Mouse (Mus musculus): ENCODE results near the gene Cnnm2. TPM values are rescaled to one million over a fixed set of nuclear protein-coding genes. Genes with fewer than 3 reads are reported as not detected.

Gene Cnnm2
- total RNA-seq (2014; rRNA removed) (4.4 and 5.3 TPM in 2 replicates), polyA plus RNA-seq (2012; rRNA removed) (6.3 and 7.1 TPM in 2 replicates)

DNA sequence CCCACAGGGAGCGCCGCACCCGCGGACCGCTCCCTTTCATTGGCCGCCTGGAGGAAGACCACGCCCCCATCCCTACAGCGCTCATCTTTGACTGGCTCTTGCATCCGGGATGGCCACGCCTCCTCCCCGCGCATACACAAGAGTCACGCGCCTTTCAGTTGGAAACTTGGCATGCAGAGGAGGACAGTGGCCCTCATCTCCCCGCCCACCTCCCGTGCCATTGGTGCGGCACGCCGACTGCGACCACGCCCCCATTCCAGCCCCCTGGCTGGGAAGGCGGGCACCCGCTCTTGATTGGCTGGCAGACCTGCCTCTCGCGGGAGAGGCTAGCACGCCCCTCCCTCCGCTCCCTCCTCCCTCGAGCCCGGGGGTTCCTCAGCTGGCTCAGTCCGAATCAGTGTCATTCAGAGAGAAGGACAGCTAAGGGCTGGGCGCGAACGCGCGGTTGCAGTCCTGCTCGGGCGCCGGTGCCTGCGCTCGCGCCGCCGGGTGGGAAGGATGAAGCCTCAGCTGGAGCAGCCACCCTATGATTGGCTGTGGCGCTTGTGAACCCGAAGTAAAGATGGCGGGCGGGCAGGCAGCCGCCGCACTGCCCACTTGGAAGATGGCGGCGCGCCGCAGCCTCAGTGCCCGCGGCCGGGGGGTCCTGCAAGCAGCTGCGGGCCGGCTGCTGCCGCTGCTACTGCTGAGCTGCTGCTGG, at the start of gene Cnnm2:
Gene Cnnm2 (plus strand): TSS at position 350 of the 700 bp plus-strand sequence.
- Histone ChIP-seq H3K27ac (replicated peaks; ENCODE audit: insufficient read depth, low read depth, low read length) (peak within 1 kb of the TSS; percentile 66), H3K27me3 (ENCODE audit: control insufficient read depth, insufficient read depth, low read length) (no peaks in the 10 kb centered on the region), H3K9ac (ENCODE audit: low read depth, low read length) (peak within 1 kb of the TSS; percentile 85), H3K36me3 (ENCODE audit: control insufficient read depth, insufficient read depth, low read length) (no peaks in the 10 kb centered on the region), H3K4me1 (ENCODE audit: control insufficient read depth, insufficient read depth, low read length) (peaks cover 7% of the 10 kb centered on the region; the same call in 1 of the 2 replicates), H3K79me2 (ENCODE audit: control insufficient read depth, insufficient read depth, low read length) (peaks cover 4% of the 10 kb centered on the region; the same call in 1 of the 2 replicates), H3K4me3 (ENCODE audit: insufficient read depth, low read depth, low read length) (peak within 1 kb of the TSS; percentile 85)
- no peak for TF ChIP-seq CTCF (IDR thresholded peaks at IDR 0.05; ENCODE audit: low read depth, low read length)
- peak; percentile 71; the same call in 1 of the 2 replicates for TF ChIP-seq POLR2A (IDR thresholded peaks at IDR 0.05; ENCODE audit: extremely low read depth, insufficient read depth, low read length)
- DNase-seq (ENCODE audit: extremely low read depth, low read depth, low spot score), result peak; percentile 97
- WGBS, result under 1% methylated on average over 59 of the region's 59 CpGs

DNA sequence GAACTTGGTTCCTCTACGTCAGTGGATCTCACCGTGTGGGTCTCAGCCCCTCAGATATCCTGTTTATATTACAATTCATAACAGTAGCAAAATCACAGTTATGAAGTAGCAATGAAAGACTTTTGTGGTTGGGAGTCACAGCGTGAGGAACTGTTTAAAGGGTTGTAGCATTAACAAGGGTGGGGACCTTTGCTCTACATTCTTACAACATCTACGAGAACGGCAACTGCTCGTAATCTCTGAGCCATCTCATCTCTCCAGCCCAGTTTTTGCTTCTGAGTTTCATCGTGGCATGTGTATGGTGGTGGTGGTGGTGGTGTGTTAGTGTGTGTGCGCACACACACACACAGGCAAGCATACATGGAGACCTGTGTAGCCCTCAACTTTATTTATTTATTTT, 47.2 kb upstream of the Cnnm2 start:
- peaks cover 31% of the 10 kb centered on the region for H3K36me3 ChIP-seq (ENCODE audit: control insufficient read depth, insufficient read depth, low read length)
- DNase-seq (ENCODE audit: extremely low read depth, low read depth, low spot score), result peak; percentile 65
- 52% methylated on average over 8 of the region's 8 CpGs for WGBS
- H3K27ac ChIP-seq (replicated peaks; ENCODE audit: insufficient read depth, low read depth, low read length), result 0 out of 2 replicates have a peak overlapping the region, but pooled peaks have one; percentile 8
- peaks cover 6% of the 10 kb centered on the region; the same call in 1 of the 2 replicates for H3K4me1 ChIP-seq (ENCODE audit: control insufficient read depth, insufficient read depth, low read length)
- no peak overlapping the region for H3K4me3 ChIP-seq (ENCODE audit: insufficient read depth, low read depth, low read length)
- no peaks in the 10 kb centered on the region for H3K79me2 ChIP-seq (ENCODE audit: control insufficient read depth, insufficient read depth, low read length)
- H3K27me3 ChIP-seq (ENCODE audit: control insufficient read depth, insufficient read depth, low read length), result no peaks in the 10 kb centered on the region
- TF ChIP-seq CTCF (IDR thresholded peaks at IDR 0.05; ENCODE audit: low read depth, low read length), result no peak
- no peak overlapping the region for H3K9ac ChIP-seq (ENCODE audit: low read depth, low read length)

DNA sequence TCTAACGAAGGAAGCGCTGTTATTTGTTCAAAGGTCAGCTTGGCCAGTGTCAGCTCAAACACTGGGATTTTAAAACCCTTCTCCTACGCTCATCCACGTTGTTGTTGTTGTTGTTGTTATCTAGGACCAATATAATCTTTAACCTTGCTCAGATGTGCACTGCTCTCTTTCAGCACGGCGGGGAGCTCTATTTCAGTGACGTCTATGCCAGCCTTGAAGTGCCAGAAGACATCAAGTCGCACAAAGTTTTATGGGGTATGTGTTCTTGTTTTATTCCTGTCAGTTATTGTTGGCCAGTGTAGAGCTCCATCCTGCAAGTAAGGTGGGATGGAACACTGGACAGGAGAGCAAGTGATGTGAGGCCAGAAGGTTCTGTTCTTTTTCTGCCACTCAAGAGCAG, 46.4 kb upstream of the Cnnm2 start:
- Histone ChIP-seq H3K36me3 (ENCODE audit: control insufficient read depth, insufficient read depth, low read length) (peaks cover 33% of the 10 kb centered on the region), H3K9ac (ENCODE audit: low read depth, low read length) (no peak overlapping the region), H3K4me1 (ENCODE audit: control insufficient read depth, insufficient read depth, low read length) (peaks cover 6% of the 10 kb centered on the region; the same call in 1 of the 2 replicates), H3K4me3 (ENCODE audit: insufficient read depth, low read depth, low read length) (no peak overlapping the region), H3K27ac (replicated peaks; ENCODE audit: insufficient read depth, low read depth, low read length) (no peak overlapping the region), H3K27me3 (ENCODE audit: control insufficient read depth, insufficient read depth, low read length) (no peaks in the 10 kb centered on the region), H3K79me2 (ENCODE audit: control insufficient read depth, insufficient read depth, low read length) (no peaks in the 10 kb centered on the region)
- TF ChIP-seq POLR2A (IDR thresholded peaks at IDR 0.05; ENCODE audit: extremely low read depth, insufficient read depth, low read length) (no peak), CTCF (IDR thresholded peaks at IDR 0.05; ENCODE audit: low read depth, low read length) (no peak)
- no peak for DNase-seq (ENCODE audit: extremely low read depth, low read depth, low spot score)
- 54% methylated on average over 8 of the region's 8 CpGs for whole genome bisulfite sequencing

DNA sequence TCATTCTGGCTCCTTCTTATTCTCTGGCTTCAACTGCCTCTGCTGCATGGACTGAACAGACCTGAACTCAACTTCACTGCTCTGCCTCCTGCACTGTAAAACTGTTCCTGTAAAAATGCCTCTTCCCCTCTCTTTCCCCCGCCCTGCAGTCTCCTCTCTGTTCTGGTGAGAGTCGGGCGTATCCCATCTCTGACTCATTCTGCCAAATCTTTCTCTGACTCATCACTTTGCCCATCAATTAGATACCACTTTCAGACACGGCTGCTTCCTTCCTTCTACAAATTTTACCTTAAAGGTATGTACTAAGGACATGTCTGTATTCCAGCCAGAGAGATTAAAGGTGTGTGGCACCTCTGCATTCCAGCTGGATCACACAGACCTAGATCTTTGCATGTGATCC, 43.2 kb upstream of the Cnnm2 start:
- no peak for TF ChIP-seq POLR2A (IDR thresholded peaks at IDR 0.05; ENCODE audit: extremely low read depth, insufficient read depth, low read length)
- TF ChIP-seq CTCF (IDR thresholded peaks at IDR 0.05; ENCODE audit: low read depth, low read length), result no peak
- DNase-seq (ENCODE audit: extremely low read depth, low read depth, low spot score), result no peak

DNA sequence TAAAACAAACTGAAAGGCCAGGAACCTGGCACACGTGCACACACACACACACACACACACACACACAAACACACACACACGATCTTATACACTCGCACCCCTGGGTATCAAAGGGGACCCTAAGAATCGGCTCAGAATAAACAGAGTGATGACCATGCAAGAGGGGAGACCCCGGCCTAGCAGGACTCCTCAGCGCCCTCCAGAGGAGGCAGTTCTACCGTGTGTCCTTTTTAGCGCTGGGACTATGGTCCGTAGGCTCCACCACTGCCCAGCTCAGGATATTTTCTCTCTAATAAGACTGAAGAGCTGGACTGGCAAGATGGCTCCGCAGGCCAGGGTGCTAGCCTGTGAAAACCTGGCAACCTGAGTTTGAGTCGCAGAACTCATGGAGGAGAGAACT, 37.0 kb upstream of the Cnnm2 start:
- 84% methylated on average over 11 of the region's 11 CpGs for WGBS
- H3K79me2 ChIP-seq (ENCODE audit: control insufficient read depth, insufficient read depth, low read length), result no peaks in the 10 kb centered on the region

More for the DNA sequence above, 43.2 kb upstream of the Cnnm2 start:
- H3K9ac ChIP-seq (ENCODE audit: low read depth, low read length), result no peak overlapping the region
- 84% methylated on average over 4 of the region's 4 CpGs for WGBS
- H3K36me3 ChIP-seq (ENCODE audit: control insufficient read depth, insufficient read depth, low read length), result peaks cover 41% of the 10 kb centered on the region
- no peaks in the 10 kb centered on the region for H3K27me3 ChIP-seq (ENCODE audit: control insufficient read depth, insufficient read depth, low read length)
- H3K4me3 ChIP-seq (ENCODE audit: insufficient read depth, low read depth, low read length), result no peak overlapping the region
- no peaks in the 10 kb centered on the region for H3K79me2 ChIP-seq (ENCODE audit: control insufficient read depth, insufficient read depth, low read length)
- no peak overlapping the region for H3K27ac ChIP-seq (replicated peaks; ENCODE audit: insufficient read depth, low read depth, low read length)
- peaks cover 6% of the 10 kb centered on the region; the same call in 1 of the 2 replicates for H3K4me1 ChIP-seq (ENCODE audit: control insufficient read depth, insufficient read depth, low read length)

DNA sequence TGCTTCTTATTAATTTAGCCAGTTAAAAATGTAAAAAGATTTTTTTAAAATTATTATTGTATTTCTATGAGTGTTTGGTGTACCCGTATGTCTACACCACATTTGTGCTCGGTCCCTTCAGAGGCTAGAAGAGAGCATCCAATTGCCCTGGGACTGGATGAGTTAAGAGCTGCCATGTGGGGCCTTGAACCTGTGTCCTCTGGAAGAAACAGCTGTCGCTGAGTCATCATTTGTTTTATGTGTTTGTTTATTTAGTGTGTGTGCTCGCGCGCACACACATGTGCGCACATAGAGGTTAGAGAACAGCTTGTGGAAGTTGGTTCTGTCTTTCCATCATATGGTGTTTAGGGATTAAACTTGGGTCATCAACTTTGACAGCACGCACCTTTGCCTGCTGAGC, 35.3 kb upstream of the Cnnm2 start:
- no peak for TF ChIP-seq POLR2A (IDR thresholded peaks at IDR 0.05; ENCODE audit: extremely low read depth, insufficient read depth, low read length)
- no peak for TF ChIP-seq CTCF (IDR thresholded peaks at IDR 0.05; ENCODE audit: low read depth, low read length)
- WGBS, result 93% methylated on average over 8 of the region's 8 CpGs
- H3K27ac ChIP-seq (replicated peaks; ENCODE audit: insufficient read depth, low read depth, low read length), result peak overlapping the region; percentile 40
- peaks cover 23% of the 10 kb centered on the region for H3K36me3 ChIP-seq (ENCODE audit: control insufficient read depth, insufficient read depth, low read length)
- H3K4me1 ChIP-seq (ENCODE audit: control insufficient read depth, insufficient read depth, low read length), result peaks cover 9% of the 10 kb centered on the region
- H3K4me3 ChIP-seq (ENCODE audit: insufficient read depth, low read depth, low read length), result no peak overlapping the region
- peak; percentile 59 for DNase-seq (ENCODE audit: extremely low read depth, low read depth, low spot score)
- H3K79me2 ChIP-seq (ENCODE audit: control insufficient read depth, insufficient read depth, low read length), result no peaks in the 10 kb centered on the region
- no peaks in the 10 kb centered on the region for H3K27me3 ChIP-seq (ENCODE audit: control insufficient read depth, insufficient read depth, low read length)
- H3K9ac ChIP-seq (ENCODE audit: low read depth, low read length), result no peak overlapping the region

More for the DNA sequence above, 37.0 kb upstream of the Cnnm2 start:
- Histone ChIP-seq H3K4me1 (ENCODE audit: control insufficient read depth, insufficient read depth, low read length) (peaks cover 9% of the 10 kb centered on the region), H3K9ac (ENCODE audit: low read depth, low read length) (no peak overlapping the region), H3K36me3 (ENCODE audit: control insufficient read depth, insufficient read depth, low read length) (peaks cover 37% of the 10 kb centered on the region), H3K27me3 (ENCODE audit: control insufficient read depth, insufficient read depth, low read length) (no peaks in the 10 kb centered on the region), H3K4me3 (ENCODE audit: insufficient read depth, low read depth, low read length) (no peak overlapping the region), H3K27ac (replicated peaks; ENCODE audit: insufficient read depth, low read depth, low read length) (no peak overlapping the region)
- TF ChIP-seq CTCF (IDR thresholded peaks at IDR 0.05; ENCODE audit: low read depth, low read length) (no peak), POLR2A (IDR thresholded peaks at IDR 0.05; ENCODE audit: extremely low read depth, insufficient read depth, low read length) (no peak)
- DNase-seq (ENCODE audit: extremely low read depth, low read depth, low spot score), result no peak
